Mouse (Mus musculus): Measurements from ENCODE around the gene Cenpn.
A peak's percentile ranks its signal among the peaks of the same experiment; 100 is the strongest.

The Cenpn gene

DNA sequence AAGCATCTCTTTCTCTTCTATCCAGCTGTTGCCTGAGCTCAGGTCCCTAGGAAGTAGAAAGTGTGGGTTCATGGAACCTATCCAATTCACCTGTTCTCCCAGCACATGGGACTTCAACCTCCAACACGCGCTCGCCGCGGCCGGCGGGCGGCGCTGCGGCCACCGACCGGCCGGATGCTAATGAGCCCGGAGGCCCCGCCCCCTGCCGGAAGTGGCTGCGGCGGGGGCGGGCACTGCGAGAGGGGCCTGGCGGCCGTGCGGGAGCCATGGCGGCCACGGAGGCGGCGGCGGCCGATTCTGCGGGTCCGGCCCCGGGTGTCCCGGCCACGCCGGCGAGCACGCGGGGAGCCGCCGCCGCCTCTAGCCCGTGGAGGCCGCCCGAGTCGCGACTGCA is 21.6 kb downstream of the Cenpn start, which contains the start of gene Atmin:
TSS of gene Atmin (plus strand) at position 233 of the 394 bp plus-strand sequence.
- DNase-seq, result peak; percentile 85 to 93

DNA sequence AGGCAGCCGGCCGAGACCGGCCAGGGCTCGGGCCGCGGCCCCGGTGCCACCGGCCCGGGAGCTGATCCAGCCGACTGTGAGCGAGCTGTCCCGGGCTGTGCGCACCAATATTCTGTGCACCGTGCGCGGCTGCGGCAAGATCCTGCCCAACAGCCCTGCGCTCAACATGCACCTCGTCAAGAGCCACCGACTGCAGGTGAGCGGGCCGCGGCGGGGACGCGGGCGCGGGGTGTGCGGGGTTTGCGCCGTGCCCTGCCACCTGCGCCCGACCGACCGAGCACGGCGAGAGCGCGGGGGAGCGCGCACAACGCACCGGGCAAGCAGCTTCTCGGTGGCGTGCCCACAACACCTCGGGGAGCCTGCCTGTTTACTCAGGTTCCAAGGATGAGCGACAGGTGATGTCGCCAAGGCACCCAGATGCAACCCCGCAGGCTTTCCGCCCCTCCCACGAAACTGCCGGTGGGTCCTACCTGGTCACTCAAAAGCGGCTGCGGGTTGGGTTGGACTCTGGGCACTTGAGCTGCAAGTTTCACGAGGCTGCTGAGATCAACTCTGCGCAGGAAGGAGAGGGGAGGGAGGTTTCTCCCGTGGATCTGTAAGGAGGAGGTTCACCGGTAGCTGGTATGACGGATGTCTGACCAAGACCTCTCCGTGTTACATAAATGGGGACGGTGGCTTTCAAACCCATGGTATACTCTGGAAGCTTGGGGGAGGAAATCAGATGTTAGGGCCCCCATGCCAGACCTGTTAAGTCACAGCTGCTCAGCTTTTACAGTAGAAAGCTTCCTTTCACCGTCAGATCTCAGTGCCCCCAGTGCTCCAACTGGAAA is 22.2 kb downstream of the Cenpn start:
- DNase-seq, result peak; percentile 45 to 50

DNA sequence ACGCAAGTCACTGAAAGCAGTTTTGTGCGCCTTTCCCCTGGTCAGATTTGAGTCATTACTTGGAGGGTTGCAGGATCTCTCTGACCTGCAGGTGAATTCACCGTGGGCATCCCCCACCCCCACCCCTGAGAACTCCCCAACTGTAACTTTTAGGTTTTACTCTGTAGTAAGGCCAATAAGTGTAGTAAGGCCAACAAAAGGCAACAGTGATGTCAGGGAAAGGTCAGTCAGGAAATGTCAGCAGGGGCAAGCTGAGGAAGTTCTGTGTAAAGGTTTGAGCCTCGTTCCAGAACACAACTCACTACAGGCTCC is 22.8 kb downstream of the Cenpn start:
- DNase-seq, result no peak

DNA sequence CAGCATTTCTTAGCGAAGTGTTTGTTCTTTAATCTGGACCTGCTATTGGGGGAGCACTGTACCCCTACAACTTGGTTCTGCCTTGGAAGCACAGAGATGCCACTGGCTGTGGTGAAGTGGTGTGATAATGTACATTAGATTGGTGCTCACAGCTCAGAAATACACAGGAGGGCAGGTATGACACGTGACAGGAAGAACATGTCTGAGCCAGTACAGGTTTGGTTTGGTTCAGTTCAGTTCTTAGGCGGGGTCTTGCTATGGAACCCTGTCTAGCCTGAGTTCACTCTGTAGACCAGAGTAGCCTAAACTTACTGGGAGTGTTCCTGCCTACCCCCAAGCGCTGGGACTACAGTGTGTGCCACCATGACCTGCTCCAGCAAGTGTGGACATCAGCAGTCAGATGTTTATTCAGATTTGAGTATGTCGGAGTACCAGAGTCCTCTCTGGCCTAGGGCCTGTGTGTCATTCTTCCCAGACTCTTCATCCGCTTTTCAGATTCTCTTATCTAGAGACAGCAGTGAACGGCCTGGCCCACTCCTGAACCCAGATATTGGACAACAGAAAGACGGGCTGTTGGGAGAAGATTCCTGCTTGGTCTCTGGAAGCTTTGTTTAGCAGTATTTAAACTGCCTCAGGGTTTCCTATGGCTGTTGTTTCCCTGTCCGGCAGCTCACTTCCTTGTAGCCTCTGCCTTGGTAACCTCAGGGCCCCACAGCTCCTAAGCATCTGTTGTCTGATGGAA is 23.8 kb downstream of the Cenpn start:
- DNase-seq, result no peak

DNA sequence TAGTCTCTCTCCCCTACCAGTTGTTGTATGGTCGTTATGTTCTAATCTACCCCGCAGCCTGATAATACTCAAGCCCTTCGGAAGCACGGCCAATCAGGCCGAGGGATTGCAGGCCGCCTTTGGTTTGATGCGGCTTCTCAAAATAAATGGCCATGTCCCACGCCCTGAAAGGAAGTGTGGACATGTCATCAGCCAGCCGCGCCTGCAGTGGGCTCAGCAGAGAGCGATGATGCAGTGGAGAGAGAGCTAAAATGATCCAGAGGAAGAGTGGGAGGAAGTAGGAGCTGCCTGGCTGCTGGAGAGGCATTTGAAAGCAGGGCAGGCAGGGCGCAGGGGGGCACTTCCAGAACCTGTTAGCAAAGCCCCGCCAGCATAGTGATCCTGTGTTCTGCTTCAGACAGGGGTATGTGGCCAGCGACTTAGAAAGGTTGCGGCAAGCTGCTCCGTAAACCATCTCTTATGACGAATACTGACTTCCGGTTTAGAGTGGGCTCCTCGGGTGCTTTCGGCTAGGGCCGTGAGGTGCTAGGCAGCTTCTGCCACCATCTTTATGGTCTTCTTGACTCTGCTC is 24.8 kb downstream of the Cenpn start:
- DNase-seq, result no peak

DNA sequence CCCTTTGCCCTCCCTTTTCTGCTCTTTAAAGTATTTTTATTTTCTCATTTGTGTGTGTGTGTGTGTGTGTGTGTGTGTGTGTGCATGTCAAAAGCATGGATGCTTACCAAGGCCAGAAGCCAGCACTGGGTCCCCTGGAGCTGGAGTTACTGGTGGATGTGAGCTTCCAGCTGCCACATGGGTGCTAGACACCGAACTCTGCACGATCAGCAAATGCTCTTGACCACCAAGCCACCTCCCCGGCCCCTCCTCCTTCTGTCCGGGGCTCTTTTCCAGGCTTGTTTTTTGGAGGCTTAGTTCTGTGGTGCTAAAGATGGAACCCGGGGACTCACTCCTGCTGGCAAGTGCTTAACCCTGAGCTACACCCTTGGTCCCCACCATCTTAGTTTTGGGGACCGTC is 25.3 kb downstream of the Cenpn start:
- no peak for DNase-seq

DNA sequence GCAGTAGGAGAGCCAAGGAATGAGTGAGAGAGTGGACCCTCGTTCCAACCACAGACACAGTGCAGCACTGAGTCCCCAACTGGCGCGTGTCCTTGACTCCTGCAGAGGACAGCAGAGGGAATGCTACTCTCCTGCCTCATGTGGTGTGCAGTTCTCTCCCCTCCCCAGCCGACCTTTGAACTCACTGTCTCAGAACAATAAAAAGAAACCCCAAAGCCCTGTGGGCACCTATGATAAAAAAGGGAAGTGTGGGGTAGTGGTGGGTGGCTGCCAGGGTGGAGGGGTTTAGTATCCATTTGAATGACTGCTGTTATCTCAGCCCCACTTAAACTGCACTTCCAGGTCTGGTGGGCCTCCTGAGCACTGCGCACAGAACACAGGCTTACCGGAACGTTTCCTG is 26.1 kb downstream of the Cenpn start:
- no peak for DNase-seq

DNA sequence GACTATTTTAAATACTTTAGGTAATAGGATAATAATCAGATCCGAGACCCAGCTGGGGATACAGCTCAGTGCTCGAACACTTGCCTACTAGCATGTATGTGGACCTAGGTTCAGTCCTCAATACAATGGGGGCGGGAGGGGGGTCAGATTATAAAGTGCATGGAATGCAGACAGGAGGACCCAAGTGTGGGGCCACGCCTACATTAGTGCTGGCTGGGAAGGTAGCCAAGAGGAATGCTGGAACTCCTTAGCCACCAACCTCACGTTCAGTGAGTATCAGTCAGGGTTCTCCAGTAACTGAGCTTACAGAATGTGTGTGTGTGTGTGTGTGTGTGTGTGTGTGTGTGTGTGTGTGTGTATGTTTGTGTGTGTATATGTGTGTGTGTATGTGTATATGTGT is 29.8 kb downstream of the Cenpn start:
- no peak for DNase-seq

DNA sequence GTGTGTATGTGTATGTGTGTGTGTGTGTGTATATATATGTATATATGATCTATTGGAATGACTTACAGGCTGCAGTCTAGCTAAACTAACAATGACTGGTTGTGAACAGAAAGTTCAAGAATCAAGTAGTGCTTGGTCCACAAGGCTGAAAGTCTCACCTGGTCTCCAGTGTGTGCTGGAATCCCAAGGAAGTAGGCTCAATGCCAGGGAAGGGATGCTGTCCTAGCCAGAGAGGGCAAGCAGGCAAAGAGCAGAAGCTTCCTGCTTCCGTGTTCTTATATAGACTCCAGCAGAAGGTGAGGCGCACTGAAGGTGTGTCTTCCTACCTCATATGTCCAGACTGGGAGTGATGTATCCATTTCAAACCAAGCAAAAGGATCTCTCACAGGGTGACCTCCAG is 30.2 kb downstream of the Cenpn start:
- no peak for DNase-seq

DNA sequence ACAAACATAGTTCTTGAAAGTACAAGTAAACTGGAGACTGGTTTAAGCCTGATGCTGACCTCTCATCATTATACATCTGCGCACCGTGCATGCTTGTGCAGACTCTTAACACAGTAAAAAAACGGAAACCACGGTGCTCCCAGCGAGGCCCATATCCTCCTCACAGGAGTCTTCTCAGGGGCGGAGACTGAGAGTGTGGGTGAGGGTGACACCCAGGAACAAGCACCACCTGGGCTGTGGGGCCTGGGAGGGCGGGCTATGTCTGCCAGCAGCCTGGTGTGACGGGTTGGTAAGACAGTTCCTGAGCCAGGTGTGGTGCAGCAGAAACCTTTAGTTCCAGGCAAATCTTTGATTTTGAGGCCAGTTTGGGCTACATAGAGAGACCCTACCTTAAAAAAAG is 30.9 kb downstream of the Cenpn start:
- DNase-seq, result no peak

DNA sequence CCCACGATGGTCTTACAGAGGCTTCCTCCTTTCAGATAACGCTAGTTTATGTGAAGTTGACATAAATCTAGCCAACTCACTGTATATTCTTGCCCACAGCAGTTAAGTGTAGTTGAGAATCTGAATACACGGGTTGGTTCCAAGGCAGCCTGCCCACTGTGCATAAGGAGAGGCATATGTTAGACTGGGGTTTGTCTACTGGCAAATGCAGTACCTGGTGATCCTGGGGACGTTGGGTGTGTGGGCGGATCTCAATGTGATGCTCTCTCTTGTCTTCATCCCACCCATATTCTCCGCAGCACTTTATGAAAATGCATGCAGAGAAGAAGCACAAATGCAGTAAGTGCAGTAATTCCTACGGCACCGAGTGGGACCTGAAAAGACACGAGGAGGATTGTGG is 32.9 kb downstream of the Cenpn start:
- DNase-seq, result no peak

DNA sequence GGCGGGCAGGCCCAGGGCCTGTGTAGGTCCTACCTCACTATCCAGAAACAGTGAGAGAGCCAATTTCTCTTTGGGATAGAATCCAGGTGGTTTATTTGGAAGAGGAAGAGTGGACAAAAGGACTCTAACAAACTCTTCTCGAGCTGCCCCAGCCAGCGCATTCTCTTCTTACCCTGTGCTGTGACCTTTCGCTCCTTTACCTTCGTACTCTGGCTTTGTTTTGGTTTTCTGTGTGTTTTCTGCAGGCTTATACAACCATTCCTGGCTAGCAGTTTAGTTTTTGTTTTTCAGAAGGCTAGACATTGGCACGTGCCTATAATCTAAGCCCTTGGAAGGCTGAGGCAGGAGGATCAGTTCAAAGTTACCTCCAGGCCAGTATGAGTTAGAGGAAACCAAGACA is 48.0 kb downstream of the Cenpn start:
- DNase-seq, result no peak

DNA sequence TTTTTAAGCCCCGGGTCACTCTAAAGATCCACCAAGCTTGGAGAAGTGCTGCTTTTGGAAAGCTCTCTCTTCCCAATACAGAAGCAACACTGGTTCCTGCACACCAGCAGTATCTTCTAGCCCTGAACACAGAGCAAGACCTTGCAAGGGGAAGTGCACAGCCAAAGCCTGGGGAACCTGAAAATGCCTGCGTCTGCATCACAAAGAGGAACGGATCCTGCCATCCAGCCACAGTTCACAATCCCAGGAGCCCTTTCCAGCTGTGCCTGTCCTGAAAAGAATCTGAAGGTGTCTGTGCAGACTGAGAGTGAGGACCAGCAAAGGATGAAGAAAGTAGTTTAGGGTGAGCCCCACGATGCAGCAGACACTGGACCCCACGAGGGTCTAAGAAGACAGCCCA is 53.5 kb downstream of the Cenpn start:
- DNase-seq, result no peak

DNA sequence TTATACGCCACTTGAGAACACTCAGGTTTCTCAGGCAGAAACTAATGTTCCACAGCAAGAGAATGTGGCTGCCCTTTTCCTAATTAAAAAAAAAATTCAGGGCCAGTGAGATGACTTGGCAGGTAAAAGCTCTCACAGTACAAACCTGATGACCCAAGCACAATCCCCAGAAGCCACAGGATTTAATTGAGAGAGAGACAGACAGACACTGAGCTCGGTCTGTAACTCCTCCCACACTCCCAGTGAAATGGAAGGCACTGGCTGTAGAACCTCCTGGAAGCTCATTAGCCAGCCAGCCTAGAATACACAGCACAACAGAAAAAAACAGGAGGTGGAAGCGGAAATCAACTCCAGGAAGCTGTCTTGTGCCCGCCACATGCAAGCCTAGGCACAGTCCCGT is 54.1 kb downstream of the Cenpn start:
- DNase-seq, result no peak

DNA sequence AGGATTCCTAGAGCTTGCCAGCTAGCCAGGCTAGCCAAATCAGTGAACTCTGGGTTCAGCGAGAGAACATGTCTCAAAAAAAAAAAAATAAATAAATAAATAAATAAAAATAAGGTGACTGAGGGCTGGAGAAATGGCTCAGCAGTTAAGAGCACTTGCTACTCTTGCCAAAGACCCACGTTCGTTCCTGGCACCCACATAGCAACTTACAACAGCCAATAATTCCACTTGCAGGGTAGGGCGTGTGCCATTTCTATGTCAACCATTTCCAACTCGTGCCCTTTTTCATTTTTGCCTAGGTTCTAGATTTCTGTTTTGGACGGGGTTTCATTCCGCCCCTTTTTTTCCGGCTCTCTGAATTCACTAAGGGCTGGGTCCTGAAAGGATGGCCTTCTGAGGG is 56.5 kb downstream of the Cenpn start:
- DNase-seq, result no peak

DNA sequence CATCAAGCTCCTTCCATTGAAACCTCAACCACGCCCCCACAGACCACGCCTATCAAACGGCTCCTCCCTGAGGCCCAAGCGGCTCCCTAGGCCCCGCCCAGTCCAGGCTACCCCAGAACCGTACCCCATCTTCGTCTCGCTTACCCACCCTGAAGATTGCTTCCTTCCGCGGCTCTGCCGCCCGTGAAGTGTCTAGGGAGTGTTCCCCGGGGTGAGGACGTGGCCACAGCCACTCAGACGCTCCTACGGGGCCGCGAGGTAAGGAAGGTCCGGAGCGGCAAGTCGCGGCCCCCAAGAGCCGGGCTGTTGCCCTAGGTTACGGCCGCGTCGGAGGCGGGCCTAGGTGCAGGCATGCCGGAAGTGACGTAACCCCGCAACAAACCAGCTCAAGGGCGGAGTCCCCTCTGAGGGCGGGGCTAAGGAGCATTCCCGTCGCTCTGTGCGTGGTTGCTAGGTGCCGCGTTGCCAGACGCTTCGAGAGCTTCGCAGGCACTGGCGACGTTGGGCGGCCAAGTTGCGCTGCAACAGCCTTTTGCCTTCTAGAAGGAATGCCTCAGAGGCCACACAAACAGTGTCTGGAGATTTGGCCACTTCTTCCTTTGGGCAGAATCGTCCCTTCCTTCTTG is 57.2 kb downstream of the Cenpn start, which contains the start of gene 1700030J22Rik:
TSS of gene 1700030J22Rik (minus strand) at position 329 of the 626 bp plus-strand sequence.
- DNase-seq, result peak; percentile 96 to 97

DNA sequence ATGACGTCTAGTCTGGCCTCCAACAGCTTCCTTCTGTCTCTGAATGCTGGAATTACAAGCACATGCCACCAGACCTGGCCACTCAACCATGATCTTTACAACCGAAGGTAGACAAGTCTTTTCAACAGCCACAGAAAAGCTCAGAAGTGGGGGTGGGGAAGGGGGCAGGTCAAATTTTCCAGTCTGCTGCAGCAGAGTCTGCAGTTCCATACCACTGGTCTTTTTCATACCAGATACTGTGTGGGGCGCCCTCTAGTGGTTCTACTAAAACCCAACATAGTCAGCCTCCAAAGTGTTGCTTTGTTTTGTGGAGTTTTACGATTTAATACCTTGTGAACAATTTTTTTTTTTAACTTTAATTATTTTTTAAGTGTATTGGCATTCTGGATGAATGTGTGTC is 58.6 kb downstream of the Cenpn start:
- DNase-seq, result peak; percentile 43 to 62

DNA sequence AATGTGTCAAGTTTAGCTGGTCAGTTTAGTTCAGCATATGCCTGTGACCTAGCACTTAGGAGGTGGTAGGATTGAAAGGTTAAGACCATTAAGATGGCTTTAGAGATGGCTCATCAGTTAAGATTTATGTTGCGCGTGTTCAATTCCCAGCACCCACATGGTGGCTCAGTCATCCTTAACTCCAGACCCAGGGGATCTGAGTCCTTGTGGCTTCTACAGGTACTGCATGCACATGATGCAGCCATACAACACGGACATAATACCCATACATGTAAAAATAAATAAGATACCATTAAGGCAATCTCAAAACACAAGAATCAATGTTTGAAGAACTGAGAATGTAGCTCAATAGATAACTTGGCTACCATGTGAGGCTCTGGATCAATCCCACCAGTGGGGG is 68.3 kb downstream of the Cenpn start:
- DNase-seq, result no peak
